Mouse (Mus musculus): ENCODE results near the gene Ncf2. TPM values are rescaled to one million over a fixed set of nuclear protein-coding genes. Genes with fewer than 3 reads are reported as not detected.

The Ncf2 gene
- 100 to 1,000 TPM; 249 to 272 TPM for total RNA-seq (2023)

DNA sequence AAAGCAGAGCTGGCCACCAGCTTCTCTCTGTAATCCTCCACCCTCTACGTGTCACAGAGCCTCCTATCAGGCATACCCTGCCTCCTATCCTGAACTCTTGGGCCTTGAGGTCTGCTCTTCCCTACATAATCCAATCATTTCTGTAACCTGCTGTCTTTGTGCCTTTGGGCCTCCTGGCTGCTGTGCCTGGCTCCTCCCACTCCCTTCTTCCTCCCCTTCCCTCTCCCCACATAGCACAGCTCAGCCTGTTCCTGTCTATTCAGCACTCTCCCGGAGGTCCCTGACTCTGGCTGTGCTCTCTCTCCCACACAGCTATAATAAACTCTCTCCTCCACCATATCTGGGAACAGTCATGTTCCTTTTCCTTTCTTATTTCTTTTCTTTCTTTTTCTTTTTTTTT lies at the start of gene Ncf2:
Gene Ncf2, plus strand, starts transcription at position 298 of the 400 bp plus-strand sequence.

DNA sequence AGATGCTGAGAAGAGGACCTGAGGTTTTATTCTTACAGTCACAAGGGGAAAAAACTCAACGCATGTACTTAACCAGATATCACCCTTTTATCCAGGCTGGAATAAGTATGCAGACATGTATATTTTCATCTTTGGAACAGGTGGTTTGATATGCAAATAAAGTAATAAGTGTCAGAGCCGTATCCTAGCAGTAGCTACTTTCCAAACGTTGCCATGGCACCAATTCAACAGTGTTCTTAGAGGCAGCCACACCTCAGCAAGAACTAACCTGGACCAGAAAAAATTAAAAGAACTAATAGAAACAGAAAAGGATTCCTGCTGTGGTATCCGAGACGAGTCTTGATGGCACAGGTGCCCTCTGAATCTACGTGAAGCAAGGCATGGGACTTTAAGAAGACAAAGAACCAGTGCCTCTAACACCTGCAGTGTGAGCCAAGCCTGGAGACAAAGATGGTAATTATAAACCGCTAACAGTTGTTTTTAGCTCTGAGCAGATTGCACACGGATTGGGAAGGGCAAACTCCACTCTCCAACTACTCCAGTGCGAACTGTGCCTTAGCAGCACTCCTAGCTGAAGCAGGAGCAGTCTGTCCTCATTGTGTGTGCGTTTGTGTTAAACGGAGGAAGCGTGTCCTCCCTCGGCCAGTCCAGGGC lies 49.6 kb upstream of the Ncf2 start, which contains the start of gene Apobec4:
Gene Apobec4, plus strand, starts transcription at position 240 of the 654 bp plus-strand sequence.

DNA sequence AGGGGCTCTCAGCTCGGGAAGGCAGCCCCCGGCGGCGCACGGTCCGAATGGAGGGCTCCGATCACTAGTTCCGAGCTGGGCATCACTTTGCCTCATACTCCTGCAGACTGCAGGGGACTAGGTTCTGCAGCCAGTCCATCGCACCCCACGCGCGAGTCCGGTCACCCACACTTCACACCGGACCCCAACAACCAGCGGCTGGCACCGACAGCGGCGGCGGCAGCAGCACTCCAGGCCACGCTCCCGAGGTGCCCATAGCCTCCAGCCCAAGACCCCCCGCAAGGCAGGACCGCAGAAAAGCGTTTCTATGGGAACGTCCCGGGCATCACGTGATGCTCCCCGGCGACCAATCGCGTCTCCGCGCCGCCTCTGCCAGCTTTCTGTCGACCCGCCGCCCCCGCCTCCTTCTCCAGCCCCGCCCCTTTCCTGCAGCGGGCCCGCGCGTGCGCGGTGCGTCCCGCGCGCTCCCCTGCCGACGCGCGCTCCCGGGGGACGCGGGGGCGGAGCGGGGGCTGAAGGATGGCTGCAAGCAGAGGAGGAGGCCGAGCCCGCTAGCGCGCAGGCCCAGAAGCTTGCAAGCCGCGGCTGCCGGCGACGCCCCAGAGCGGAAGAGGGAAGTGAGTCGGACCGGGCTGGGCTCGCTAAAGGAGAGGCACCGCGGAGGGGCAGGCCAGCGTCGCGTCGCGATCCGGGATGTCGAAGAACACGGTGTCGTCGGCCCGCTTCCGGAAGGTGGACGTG lies 33.8 kb upstream of the Ncf2 start, which contains the start of the genes Rgl1 and Arpc5:
Gene Rgl1, minus strand, starts transcription at position 320 of the 741 bp plus-strand sequence.
Gene Arpc5, plus strand, starts transcription at position 511 of the 741 bp plus-strand sequence.

Other genes with a start within 250 kb of the Ncf2 start
- not detected for gene Apobec4, start 49.6 kb upstream of the Ncf2 start, total RNA-seq (2023)
- gene Rgl1, start 33.8 kb upstream of the Ncf2 start, total RNA-seq (2023) = 10 to 100 TPM; 29.1 to 34.4 TPM
- 100 to 1,000 TPM; 386 to 390 TPM for gene Arpc5, start 33.7 kb upstream of the Ncf2 start, total RNA-seq (2023)
- gene Smg7, start 102.5 kb downstream of the Ncf2 start, total RNA-seq (2023) = 100 to 1,000 TPM; 154 to 172 TPM
- not detected for gene Nmnat2, start 154.8 kb downstream of the Ncf2 start, total RNA-seq (2023)